Mouse (Mus musculus): ENCODE data around the gene Iqck. TPM values are rescaled to one million over a fixed set of nuclear protein-coding genes. Genes with fewer than 3 reads are reported as not detected.

Iqck gene
- polyA plus RNA-seq, 1 experiment from 2014 or later, result 4.5 TPM

DNA sequence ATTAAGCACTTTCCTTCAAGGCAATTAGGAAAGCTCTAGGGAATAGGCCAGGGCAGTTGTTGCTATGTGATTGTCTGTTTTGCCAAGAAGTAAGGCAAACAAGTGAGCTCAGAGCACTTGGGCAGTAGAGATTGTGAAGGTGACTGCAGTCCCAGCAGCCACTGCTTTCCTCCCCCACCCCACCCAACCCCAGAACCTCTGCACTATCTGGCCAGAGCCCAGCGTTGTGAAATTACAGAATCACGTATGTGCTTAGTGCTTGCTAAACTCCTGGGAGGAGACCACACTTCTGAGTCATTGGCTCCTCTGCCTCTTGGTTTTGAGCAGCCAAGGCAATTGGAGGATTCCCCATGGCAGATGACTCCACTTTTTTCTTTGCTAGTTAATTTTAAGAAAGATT is 79.8 kb downstream of the Iqck start:
- Histone ChIP-seq H3K9me3 (ENCODE audit: control insufficient read depth, low read length) (no peaks in the 10 kb centered on the region), H3K4me1 (replicated peaks; ENCODE audit: control insufficient read depth, insufficient read depth, low read length) (no peaks in the 10 kb centered on the region), H3K36me3 (ENCODE audit: control insufficient read depth, insufficient read depth) (no peaks in the 10 kb centered on the region), H3K4me3 (replicated peaks; ENCODE audit: low read length) (no peak overlapping the region), H3K9ac (replicated peaks; ENCODE audit: low read depth, low read length) (no peak overlapping the region), H3K27me3 (replicated peaks; ENCODE audit: control insufficient read depth, insufficient read depth, low read length) (no peaks in the 10 kb centered on the region), H3K4me2 (ENCODE audit: low read length) (no peak overlapping the region), H3K27ac (ENCODE audit: low read length) (no peak overlapping the region)
- no peak for ATAC-seq
- 78% methylated on average over 2 of the region's 2 CpGs for WGBS

DNA sequence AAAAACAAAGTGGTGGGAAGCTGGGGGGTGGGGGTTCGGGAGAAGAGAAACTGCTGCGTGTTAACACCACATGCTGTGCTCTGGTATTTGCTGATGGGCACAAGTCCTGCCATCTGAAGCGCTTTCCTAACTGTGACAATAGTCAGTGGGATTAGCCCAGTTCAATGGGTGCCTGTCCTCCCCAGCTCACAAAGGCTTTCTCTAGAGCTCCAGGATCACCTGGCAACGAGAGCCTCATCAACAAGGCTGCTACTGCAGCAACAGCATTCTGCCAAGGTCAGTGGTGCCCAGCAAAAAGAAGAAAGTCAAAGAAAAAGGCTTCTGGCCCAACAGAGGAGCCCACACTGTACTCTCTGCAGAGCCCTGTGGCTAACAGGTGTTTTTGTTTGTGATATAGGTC is 81.3 kb downstream of the Iqck start:
- Histone ChIP-seq H3K4me1 (replicated peaks; ENCODE audit: control insufficient read depth, insufficient read depth, low read length) (no peaks in the 10 kb centered on the region), H3K4me2 (ENCODE audit: low read length) (no peak overlapping the region), H3K9me3 (ENCODE audit: control insufficient read depth, low read length) (no peaks in the 10 kb centered on the region), H3K27ac (ENCODE audit: low read length) (no peak overlapping the region), H3K9ac (replicated peaks; ENCODE audit: low read depth, low read length) (no peak overlapping the region), H3K4me3 (replicated peaks; ENCODE audit: low read length) (no peak overlapping the region), H3K36me3 (ENCODE audit: control insufficient read depth, insufficient read depth) (no peaks in the 10 kb centered on the region), H3K27me3 (replicated peaks; ENCODE audit: control insufficient read depth, insufficient read depth, low read length) (no peaks in the 10 kb centered on the region)
- ATAC-seq, result no peak
- 4% methylated on average over 4 of the region's 4 CpGs for WGBS

DNA sequence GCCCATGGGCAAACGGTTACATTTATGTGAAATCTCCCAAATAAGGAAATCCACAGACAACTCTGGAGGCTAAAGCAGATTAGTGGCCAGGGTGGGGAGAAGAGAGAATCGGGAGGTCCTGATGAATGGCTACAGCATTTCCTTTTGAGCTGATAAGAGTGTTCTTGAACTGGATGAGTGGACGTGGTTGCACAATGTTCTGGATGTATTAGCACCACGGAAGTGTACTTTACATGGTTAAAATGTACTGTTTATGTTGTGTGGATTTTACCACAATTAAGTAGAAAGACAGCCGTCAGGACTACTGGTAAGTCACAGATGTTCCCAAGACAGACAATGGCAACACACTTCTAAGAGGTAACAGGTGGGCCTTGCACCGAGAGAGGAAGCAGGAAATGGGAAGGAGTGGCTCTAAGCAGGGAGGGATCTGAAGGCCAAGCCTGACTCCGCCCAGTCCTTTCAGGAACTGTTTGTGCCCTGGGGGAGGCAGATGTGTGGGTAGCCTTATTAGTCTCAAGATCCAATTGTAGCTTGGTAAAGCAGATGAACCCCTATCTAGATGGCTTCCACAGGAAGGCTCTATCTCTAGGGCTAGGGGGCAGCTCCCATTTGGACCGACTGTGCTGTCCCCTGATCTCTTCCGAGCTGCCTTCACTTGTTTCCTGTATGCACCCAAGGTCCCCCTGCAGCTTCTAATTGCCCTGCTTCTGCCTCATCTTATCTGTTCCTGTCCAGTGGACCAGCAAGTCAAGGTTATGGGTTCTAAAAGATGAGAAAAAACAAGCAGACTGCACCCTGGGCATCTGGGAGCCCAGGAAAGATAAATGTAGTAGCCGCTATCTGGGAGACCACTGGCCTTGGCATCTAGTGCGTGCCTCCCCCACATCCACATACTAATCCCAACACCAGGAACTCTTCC is 82.2 kb downstream of the Iqck start:
- H3K4me2 ChIP-seq (ENCODE audit: low read length), result no peak overlapping the region
- H3K27ac ChIP-seq (ENCODE audit: low read length), result no peak overlapping the region
- no peaks in the 10 kb centered on the region for H3K27me3 ChIP-seq (replicated peaks; ENCODE audit: control insufficient read depth, insufficient read depth, low read length)
- 75% methylated on average over 11 of the region's 11 CpGs for WGBS
- no peak for ATAC-seq
- H3K36me3 ChIP-seq (ENCODE audit: control insufficient read depth, insufficient read depth), result no peaks in the 10 kb centered on the region
- no peak overlapping the region for H3K9ac ChIP-seq (replicated peaks; ENCODE audit: low read depth, low read length)
- no peak overlapping the region for H3K4me3 ChIP-seq (replicated peaks; ENCODE audit: low read length)
- H3K4me1 ChIP-seq (replicated peaks; ENCODE audit: control insufficient read depth, insufficient read depth, low read length), result no peaks in the 10 kb centered on the region
- no peaks in the 10 kb centered on the region for H3K9me3 ChIP-seq (ENCODE audit: control insufficient read depth, low read length)

DNA sequence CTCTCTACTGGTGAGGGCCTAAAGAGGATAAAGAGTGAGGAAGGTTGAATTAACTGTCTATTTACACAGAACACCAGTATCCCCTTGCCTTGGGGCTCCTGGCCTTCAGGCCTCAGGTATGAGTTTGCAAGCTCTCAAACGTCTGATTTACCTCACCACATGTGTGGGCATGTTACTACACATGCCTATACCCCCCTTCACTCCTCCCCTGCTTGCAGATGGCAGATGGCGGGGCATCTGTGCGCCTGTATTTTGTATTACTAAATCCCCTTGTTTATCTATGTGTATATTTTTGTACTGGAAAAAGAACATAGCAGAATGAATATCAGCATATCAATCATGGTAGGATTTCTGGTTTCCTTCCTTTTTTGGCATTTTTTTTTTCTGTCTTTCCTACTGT is 86.7 kb downstream of the Iqck start:
- no peaks in the 10 kb centered on the region for H3K4me1 ChIP-seq (replicated peaks; ENCODE audit: control insufficient read depth, insufficient read depth, low read length)
- no peak for ATAC-seq
- H3K27ac ChIP-seq (ENCODE audit: low read length), result no peak overlapping the region
- no peaks in the 10 kb centered on the region for H3K27me3 ChIP-seq (replicated peaks; ENCODE audit: control insufficient read depth, insufficient read depth, low read length)
- no peak overlapping the region for H3K4me3 ChIP-seq (replicated peaks; ENCODE audit: low read length)
- H3K4me2 ChIP-seq (ENCODE audit: low read length), result no peak overlapping the region
- WGBS, result 72% methylated on average over 3 of the region's 3 CpGs
- no peaks in the 10 kb centered on the region for H3K9me3 ChIP-seq (ENCODE audit: control insufficient read depth, low read length)
- H3K9ac ChIP-seq (replicated peaks; ENCODE audit: low read depth, low read length), result no peak overlapping the region
- H3K36me3 ChIP-seq (ENCODE audit: control insufficient read depth, insufficient read depth), result no peaks in the 10 kb centered on the region

GRCm38 (mm10) chr7:118943170-118943569 is 87.6 kb downstream of the Iqck start:
- no peaks in the 10 kb centered on the region for H3K36me3 ChIP-seq (ENCODE audit: control insufficient read depth, insufficient read depth)
- H3K9ac ChIP-seq (replicated peaks; ENCODE audit: low read depth, low read length), result no peak overlapping the region
- no peak for ATAC-seq
- no peaks in the 10 kb centered on the region for H3K9me3 ChIP-seq (ENCODE audit: control insufficient read depth, low read length)
- H3K4me2 ChIP-seq (ENCODE audit: low read length), result no peak overlapping the region
- no peak overlapping the region for H3K27ac ChIP-seq (ENCODE audit: low read length)
- WGBS, result 61% methylated on average over 7 of the region's 7 CpGs
- no peaks in the 10 kb centered on the region for H3K4me1 ChIP-seq (replicated peaks; ENCODE audit: control insufficient read depth, insufficient read depth, low read length)
- no peak overlapping the region for H3K4me3 ChIP-seq (replicated peaks; ENCODE audit: low read length)
- no peaks in the 10 kb centered on the region for H3K27me3 ChIP-seq (replicated peaks; ENCODE audit: control insufficient read depth, insufficient read depth, low read length)

- Histone ChIP-seq H3K4me3 (replicated peaks; ENCODE audit: low read length) (no peak overlapping the region), H3K36me3 (ENCODE audit: control insufficient read depth, insufficient read depth) (no peaks in the 10 kb centered on the region), H3K9ac (replicated peaks; ENCODE audit: low read depth, low read length) (no peak overlapping the region), H3K27me3 (replicated peaks; ENCODE audit: control insufficient read depth, insufficient read depth, low read length) (no peaks in the 10 kb centered on the region), H3K27ac (ENCODE audit: low read length) (no peak overlapping the region), H3K9me3 (ENCODE audit: control insufficient read depth, low read length) (no peaks in the 10 kb centered on the region), H3K4me1 (replicated peaks; ENCODE audit: control insufficient read depth, insufficient read depth, low read length) (0 out of 2 replicates have a peak, but pooled peaks cover 4% of the 10 kb centered on the region), H3K4me2 (ENCODE audit: low read length) (no peak overlapping the region)
- 27% methylated on average over 2 of the region's 2 CpGs for WGBS
- ATAC-seq, result no peak
These were observed 89.3 kb downstream of the Iqck start for GRCm38 (mm10) chr7:118944884-118945283.

DNA sequence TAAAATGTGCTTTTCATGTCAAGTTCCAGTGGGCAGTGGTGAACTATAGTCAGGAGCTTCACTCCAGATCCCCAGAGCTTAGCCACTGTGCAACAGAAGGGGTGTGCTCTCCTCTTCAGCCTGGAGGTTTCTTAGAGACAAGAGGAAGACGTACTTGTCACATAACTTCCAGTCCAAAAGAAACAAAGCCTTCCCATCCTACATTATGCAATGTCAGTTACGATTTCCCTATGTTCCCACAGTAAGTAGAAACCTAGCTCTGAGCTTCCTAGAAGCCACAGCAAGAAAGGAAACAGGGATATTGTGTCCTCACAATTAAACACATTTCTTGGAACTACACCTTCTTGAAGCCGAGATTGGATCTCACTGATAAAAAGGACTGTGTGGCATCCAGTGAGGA is 91.7 kb downstream of the Iqck start:
- H3K9me3 ChIP-seq (ENCODE audit: control insufficient read depth, low read length), result no peaks in the 10 kb centered on the region
- H3K9ac ChIP-seq (replicated peaks; ENCODE audit: low read depth, low read length), result no peak overlapping the region
- 70% methylated on average over 3 of the region's 3 CpGs for WGBS
- 0 out of 2 replicates have a peak, but pooled peaks cover 4% of the 10 kb centered on the region for H3K4me1 ChIP-seq (replicated peaks; ENCODE audit: control insufficient read depth, insufficient read depth, low read length)
- no peaks in the 10 kb centered on the region for H3K27me3 ChIP-seq (replicated peaks; ENCODE audit: control insufficient read depth, insufficient read depth, low read length)
- no peak overlapping the region for H3K4me3 ChIP-seq (replicated peaks; ENCODE audit: low read length)
- no peaks in the 10 kb centered on the region for H3K36me3 ChIP-seq (ENCODE audit: control insufficient read depth, insufficient read depth)
- H3K27ac ChIP-seq (ENCODE audit: low read length), result no peak overlapping the region
- ATAC-seq, result no peak
- H3K4me2 ChIP-seq (ENCODE audit: low read length), result no peak overlapping the region

- H3K9ac ChIP-seq (replicated peaks; ENCODE audit: low read depth, low read length), result no peak overlapping the region
- no peaks in the 10 kb centered on the region for H3K36me3 ChIP-seq (ENCODE audit: control insufficient read depth, insufficient read depth)
- H3K4me2 ChIP-seq (ENCODE audit: low read length), result no peak overlapping the region
- 43% methylated on average over 2 of the region's 2 CpGs for WGBS
- H3K27ac ChIP-seq (ENCODE audit: low read length), result no peak overlapping the region
- H3K9me3 ChIP-seq (ENCODE audit: control insufficient read depth, low read length), result no peaks in the 10 kb centered on the region
- H3K4me1 ChIP-seq (replicated peaks; ENCODE audit: control insufficient read depth, insufficient read depth, low read length), result peaks cover 6% of the 10 kb centered on the region; the same call in 1 of the 2 replicates
- H3K4me3 ChIP-seq (replicated peaks; ENCODE audit: low read length), result no peak overlapping the region
- no peaks in the 10 kb centered on the region for H3K27me3 ChIP-seq (replicated peaks; ENCODE audit: control insufficient read depth, insufficient read depth, low read length)
- peak; percentile 28; the same call in 1 of the 2 replicates for ATAC-seq
These were observed 93.2 kb downstream of the Iqck start for GRCm38 (mm10) chr7:118948677-118949282.

GRCm38 (mm10) chr7:118949749-118950148 is 94.2 kb downstream of the Iqck start:
- no peak for ATAC-seq
- no peaks in the 10 kb centered on the region for H3K9me3 ChIP-seq (ENCODE audit: control insufficient read depth, low read length)
- 42% methylated on average over 7 of the region's 7 CpGs for WGBS
- H3K4me3 ChIP-seq (replicated peaks; ENCODE audit: low read length), result no peak overlapping the region
- H3K4me1 ChIP-seq (replicated peaks; ENCODE audit: control insufficient read depth, insufficient read depth, low read length), result peaks cover 8% of the 10 kb centered on the region; the same call in 1 of the 2 replicates
- H3K36me3 ChIP-seq (ENCODE audit: control insufficient read depth, insufficient read depth), result no peaks in the 10 kb centered on the region
- H3K27ac ChIP-seq (ENCODE audit: low read length), result no peak overlapping the region
- H3K4me2 ChIP-seq (ENCODE audit: low read length), result no peak overlapping the region
- no peak overlapping the region for H3K9ac ChIP-seq (replicated peaks; ENCODE audit: low read depth, low read length)
- no peaks in the 10 kb centered on the region for H3K27me3 ChIP-seq (replicated peaks; ENCODE audit: control insufficient read depth, insufficient read depth, low read length)
